Mouse (Mus musculus) forebrain, embryonic 13.5 days (tissue): ENCODE results near the gene Large1. TPM values are rescaled to one million over a fixed set of nuclear protein-coding genes. Genes with fewer than 3 reads are reported as not detected.
"Not testable (repeated sequence)": the region's sequence is repeated elsewhere in the genome, so short reads cannot be mapped to it uniquely, and the experiment has no call there.

Source experiments
- ATAC-seq: fragments of 200-750 bp; cut with Nextera tagmentation; 2 replicates; pipeline ENCODE4 v1.8.0; 2017
- H3K27ac ChIP-seq: fragments of 300-500 bp; sonication (generic); 2 replicates; pipeline ENCODE4 v1.5.1; 2015; ENCODE audit warnings: inconsistent platforms, mild to moderate bottlenecking, moderate library complexity
- H3K27me3 ChIP-seq: fragments of 300-500 bp; sonication (generic); 2 replicates; pipeline ENCODE4 v1.6.1; 2015; ENCODE audit warnings: mild to moderate bottlenecking, inconsistent platforms
- H3K36me3 ChIP-seq: fragments of 300-500 bp; sonication (generic); 2 replicates; pipeline ENCODE4 v1.6.1; 2015; ENCODE audit warnings: mild to moderate bottlenecking, inconsistent platforms; ENCODE audit not compliant: poor library complexity, severe bottlenecking
- H3K4me1 ChIP-seq: fragments of 300-500 bp; sonication (generic); 2 replicates; pipeline ENCODE4 v1.6.1; 2015; ENCODE audit warnings: inconsistent platforms
- H3K4me2 ChIP-seq: fragments of 300-500 bp; sonication (generic); 2 replicates; pipeline ENCODE4 v1.6.1; 2015; ENCODE audit warnings: inconsistent platforms, mild to moderate bottlenecking, moderate library complexity
- H3K4me3 ChIP-seq: fragments of 300-500 bp; sonication (generic); 2 replicates; pipeline ENCODE4 v1.5.1; 2015; ENCODE audit warnings: mild to moderate bottlenecking, inconsistent platforms
- H3K9ac ChIP-seq: fragments of 300-500 bp; sonication (generic); 2 replicates; pipeline ENCODE4 v1.6.1; 2015; ENCODE audit warnings: mild to moderate bottlenecking, inconsistent platforms
- H3K9me3 ChIP-seq: fragments of 300-500 bp; sonication (generic); replicated peaks from 2 replicates; pipeline ENCODE4 v1.6.1; 2016; ENCODE audit warnings: inconsistent platforms
- WGBS: fragments of 180-500 bp; shearing (Covaris S2); methylation state at CpG from one replicate; pipeline ENCODE4 v1.1.7; 2015; 5-methylcytosine and 5-hydroxymethylcytosine counted together
- polyA plus RNA-seq: library from polyadenylated mRNA; unstranded; fragments of >200 nt; fragmentation: Nextera tagmentation; extraction: Ambion mirVana; gene quantifications from 2 replicates; pipeline ENCODE4 v1.2.1, GENCODE M21; 2015

Large1 gene
- polyA plus RNA-seq, 1 experiment from 2014 or later, result 10.5 TPM

- H3K36me3 ChIP-seq, result no peaks in the 10 kb centered on the region
- no peak overlapping the region for H3K9ac ChIP-seq
- H3K4me1 ChIP-seq, result peaks cover 18% of the 10 kb centered on the region
- ATAC-seq, result peak; percentile 92
- H3K4me3 ChIP-seq, result no peak overlapping the region
- H3K9me3 ChIP-seq, result no peaks in the 10 kb centered on the region
- no peak overlapping the region for H3K4me2 ChIP-seq
- H3K27ac ChIP-seq, result peak overlapping the region; percentile 80
- WGBS, result 5% methylated on average over 1 of the region's 1 CpGs
- no peaks in the 10 kb centered on the region for H3K27me3 ChIP-seq
These were observed 210.5 kb downstream of the Large1 start for GRCm38 (mm10) chr8:73142660-73143395.

GRCm38 (mm10) chr8:73135397-73135796, 217.9 kb downstream of the Large1 start:
- Histone ChIP-seq H3K27ac (no peak overlapping the region), H3K36me3 (peaks cover 10% of the 10 kb centered on the region; the same call in 1 of the 2 replicates), H3K4me2 (no peak overlapping the region), H3K4me1 (no peaks in the 10 kb centered on the region; the same call in 1 of the 2 replicates), H3K4me3 (no peak overlapping the region), H3K9me3 (no peaks in the 10 kb centered on the region), H3K27me3 (no peaks in the 10 kb centered on the region), H3K9ac (no peak overlapping the region)
- WGBS, result 92% methylated on average over 6 of the region's 6 CpGs
- no peak for ATAC-seq

GRCm38 (mm10) chr8:73132080-73132479, 221.3 kb downstream of the Large1 start:
- Histone ChIP-seq H3K4me3 (no peak overlapping the region), H3K4me1 (no peaks in the 10 kb centered on the region; the same call in 1 of the 2 replicates), H3K9me3 (no peaks in the 10 kb centered on the region), H3K27me3 (no peaks in the 10 kb centered on the region), H3K9ac (no peak overlapping the region), H3K4me2 (no peak overlapping the region), H3K36me3 (peaks cover 10% of the 10 kb centered on the region; the same call in 1 of the 2 replicates), H3K27ac (peak overlapping the region; percentile 62; the same call in 1 of the 2 replicates)
- ATAC-seq, result peak; percentile 67
- 85% methylated on average over 2 of the region's 2 CpGs for WGBS

DNA sequence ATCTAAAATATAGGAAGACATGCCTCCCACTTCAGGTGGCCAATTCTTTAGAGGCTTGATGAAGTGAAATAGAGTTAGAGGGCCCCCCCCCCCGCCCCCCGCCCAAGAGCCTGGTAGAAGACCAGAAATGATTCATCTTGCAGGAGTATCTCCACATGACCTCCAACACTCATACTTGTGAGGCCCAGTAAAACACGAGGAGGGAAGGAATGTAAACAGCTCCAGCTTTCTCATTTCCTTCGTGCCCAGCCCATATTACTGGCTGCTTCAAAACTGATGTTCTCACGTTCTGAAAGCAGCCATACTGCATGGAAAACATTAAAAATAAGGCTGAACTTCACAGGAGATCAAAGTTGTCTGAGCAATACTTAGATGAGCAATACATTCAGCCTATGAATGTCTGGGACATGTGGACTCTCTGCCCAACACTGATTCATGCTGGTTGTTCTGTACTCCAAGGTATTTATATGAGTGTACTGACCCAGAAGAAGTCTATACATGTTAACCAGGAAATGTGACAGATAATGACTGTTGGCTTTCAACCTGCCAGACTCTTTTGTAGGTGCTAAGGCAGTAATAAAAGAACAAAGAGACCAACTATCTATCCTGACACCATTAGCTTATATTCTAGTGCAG, 229.4 kb downstream of the Large1 start:
- WGBS, result 86% methylated on average over 5 of the region's 5 CpGs
- Histone ChIP-seq H3K9ac (no peak overlapping the region), H3K4me2 (no peak overlapping the region), H3K4me3 (no peak overlapping the region), H3K27me3 (no peaks in the 10 kb centered on the region), H3K4me1 (no peaks in the 10 kb centered on the region), H3K9me3 (no peaks in the 10 kb centered on the region), H3K36me3 (no peaks in the 10 kb centered on the region), H3K27ac (no peak overlapping the region)
- no peak for ATAC-seq

- 93% methylated on average over 1 of the region's 1 CpGs for WGBS
- Histone ChIP-seq H3K4me1 (no peaks in the 10 kb centered on the region), H3K36me3 (no peaks in the 10 kb centered on the region), H3K9me3 (no peaks in the 10 kb centered on the region), H3K27ac (no peak overlapping the region), H3K27me3 (no peaks in the 10 kb centered on the region), H3K9ac (no peak overlapping the region), H3K4me3 (no peak overlapping the region), H3K4me2 (no peak overlapping the region)
- ATAC-seq, result no peak
These were observed 240.9 kb downstream of the Large1 start for GRCm38 (mm10) chr8:73112332-73112895.

GRCm38 (mm10) chr8:73104089-73104488, 249.3 kb downstream of the Large1 start:
- 9% methylated on average over 1 of the region's 1 CpGs for WGBS
- H3K9me3 ChIP-seq, result no peaks in the 10 kb centered on the region
- 0 out of 2 replicates have a peak, but pooled peaks have one; percentile 21 for ATAC-seq
- no peaks in the 10 kb centered on the region for H3K36me3 ChIP-seq
- H3K4me3 ChIP-seq, result no peak overlapping the region
- no peak overlapping the region for H3K27ac ChIP-seq
- H3K4me2 ChIP-seq, result no peak overlapping the region
- no peak overlapping the region for H3K9ac ChIP-seq
- H3K4me1 ChIP-seq, result peaks cover 6% of the 10 kb centered on the region
- H3K27me3 ChIP-seq, result no peaks in the 10 kb centered on the region

DNA sequence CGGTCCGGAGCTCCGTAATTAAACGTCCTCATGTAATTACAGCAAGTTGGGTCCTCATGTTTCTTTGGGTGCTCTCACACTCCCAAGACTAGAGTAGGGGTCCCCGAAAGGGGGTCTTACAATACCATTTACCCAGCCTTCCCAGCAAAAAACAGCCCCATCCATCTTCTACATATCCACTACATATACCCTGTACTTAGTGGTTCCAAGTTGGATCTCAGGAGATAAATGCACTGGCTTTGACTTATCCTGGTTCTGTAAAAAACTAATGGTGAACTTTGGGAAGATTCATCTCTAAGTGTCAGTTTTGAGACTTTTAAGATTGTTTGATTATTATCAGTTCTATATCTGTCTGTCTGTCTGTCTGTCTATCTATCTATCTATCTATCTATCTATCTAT, 252.3 kb downstream of the Large1 start:
- no peak overlapping the region for H3K4me2 ChIP-seq
- H3K9ac ChIP-seq, result no peak overlapping the region
- H3K4me3 ChIP-seq, result no peak overlapping the region
- WGBS, result 94% methylated on average over 5 of the region's 5 CpGs
- no peaks in the 10 kb centered on the region for H3K27me3 ChIP-seq
- H3K4me1 ChIP-seq, result peaks cover 6% of the 10 kb centered on the region
- ATAC-seq, result no peak
- H3K27ac ChIP-seq, result no peak overlapping the region
- no peaks in the 10 kb centered on the region for H3K9me3 ChIP-seq
- no peaks in the 10 kb centered on the region for H3K36me3 ChIP-seq

DNA sequence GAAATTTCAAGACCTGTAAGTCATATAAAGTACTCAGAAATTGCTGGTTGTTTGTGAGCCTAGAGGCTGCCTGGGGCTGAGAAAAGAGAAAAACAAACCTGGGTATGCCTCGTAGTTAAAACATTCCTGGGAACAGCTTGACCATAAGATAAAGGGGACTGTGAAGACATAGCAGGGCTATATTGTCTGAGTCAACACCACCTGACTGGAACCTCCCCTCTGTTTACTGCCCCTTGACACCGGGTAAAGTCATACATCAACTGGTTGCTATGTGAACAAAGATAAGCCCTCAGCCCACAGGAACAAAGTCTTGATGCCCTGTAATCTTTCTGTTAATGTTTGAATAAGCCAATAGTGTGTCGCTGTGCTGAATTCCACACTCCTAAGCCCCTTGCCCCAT, 252.7 kb downstream of the Large1 start:
- not testable (repeated sequence) for H3K4me1 ChIP-seq, H3K27ac ChIP-seq, H3K4me2 ChIP-seq, H3K27me3 ChIP-seq, H3K9ac ChIP-seq, H3K4me3 ChIP-seq, ATAC-seq, H3K9me3 ChIP-seq, H3K36me3 ChIP-seq
- 49% methylated on average over 3 of the region's 3 CpGs for WGBS

DNA sequence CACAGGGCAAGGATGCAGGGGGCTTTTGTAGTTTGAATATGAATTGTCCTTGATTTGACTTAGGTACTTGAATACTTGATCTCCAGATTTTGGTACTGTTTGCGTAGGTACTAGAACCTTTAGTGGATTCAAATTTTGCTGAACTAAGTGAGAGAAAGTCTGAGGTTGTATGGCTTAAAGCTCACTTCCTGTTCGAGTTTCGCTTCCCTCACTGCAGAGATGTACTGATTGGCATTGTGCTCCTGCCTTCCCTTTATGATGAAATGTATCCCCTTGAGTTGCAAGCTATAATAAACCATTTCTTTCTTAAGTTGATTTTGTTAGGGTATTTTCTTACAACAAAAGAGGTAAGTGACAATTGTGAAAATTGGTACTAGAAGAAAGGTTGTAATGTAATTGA, 253.8 kb downstream of the Large1 start:
- WGBS, result 85% methylated on average over 3 of the region's 3 CpGs
- Histone ChIP-seq H3K4me2 (no peak overlapping the region), H3K36me3 (no peaks in the 10 kb centered on the region), H3K27ac (no peak overlapping the region), H3K4me3 (no peak overlapping the region), H3K9me3 (no peaks in the 10 kb centered on the region), H3K9ac (no peak overlapping the region), H3K27me3 (no peaks in the 10 kb centered on the region), H3K4me1 (peaks cover 6% of the 10 kb centered on the region)
- ATAC-seq, result no peak

DNA sequence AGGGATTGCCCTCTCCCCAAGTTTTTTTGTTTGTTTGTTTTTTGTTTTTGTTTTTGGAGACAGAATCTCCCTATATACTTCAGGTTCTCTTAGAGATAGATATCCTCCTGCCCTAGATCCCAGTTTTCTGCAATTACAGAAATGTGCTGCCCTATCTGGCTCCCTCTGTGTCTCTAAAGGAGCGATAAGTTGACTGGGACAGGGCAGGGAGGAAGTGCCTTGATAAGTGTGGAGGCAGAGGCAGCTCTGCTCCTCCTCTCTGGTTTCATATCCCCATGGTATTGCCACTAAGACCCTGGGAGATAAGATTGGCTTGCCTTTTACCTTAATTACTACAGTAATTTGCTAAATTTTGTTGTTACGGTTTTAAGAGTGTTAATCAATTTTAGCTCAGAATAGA, 256.4 kb downstream of the Large1 start:
- WGBS, result 93% methylated on average over 2 of the region's 2 CpGs
- Histone ChIP-seq H3K9ac (no peak overlapping the region), H3K36me3 (no peaks in the 10 kb centered on the region), H3K4me2 (no peak overlapping the region), H3K4me1 (no peaks in the 10 kb centered on the region), H3K4me3 (no peak overlapping the region), H3K27me3 (no peaks in the 10 kb centered on the region), H3K9me3 (no peaks in the 10 kb centered on the region), H3K27ac (no peak overlapping the region)
- ATAC-seq, result no peak

DNA sequence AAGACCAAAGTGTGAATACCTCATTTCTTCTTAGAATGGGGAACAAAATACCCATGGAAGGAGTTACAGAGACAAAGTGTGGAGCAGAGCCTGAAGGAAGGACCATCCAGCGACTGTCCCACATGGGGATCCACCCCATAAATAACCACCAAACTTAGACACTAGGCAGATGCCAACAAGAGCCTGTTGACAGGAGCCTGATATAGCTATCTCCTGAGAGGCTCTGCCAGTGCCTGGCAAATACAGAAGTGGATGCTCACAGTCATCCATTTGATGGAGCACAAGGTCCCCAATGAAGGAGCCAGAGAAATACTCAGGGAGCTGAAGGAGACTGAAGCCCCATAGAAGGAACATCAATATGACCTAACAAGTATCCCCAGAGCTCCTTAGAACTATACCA, 275.6 kb downstream of the Large1 start:
- H3K27ac ChIP-seq, ATAC-seq, H3K36me3 ChIP-seq, H3K9ac ChIP-seq, H3K9me3 ChIP-seq, H3K4me3 ChIP-seq, H3K4me2 ChIP-seq, H3K4me1 ChIP-seq, H3K27me3 ChIP-seq: not testable (repeated sequence)
- 94% methylated on average over 1 of the region's 1 CpGs for whole genome bisulfite sequencing

DNA sequence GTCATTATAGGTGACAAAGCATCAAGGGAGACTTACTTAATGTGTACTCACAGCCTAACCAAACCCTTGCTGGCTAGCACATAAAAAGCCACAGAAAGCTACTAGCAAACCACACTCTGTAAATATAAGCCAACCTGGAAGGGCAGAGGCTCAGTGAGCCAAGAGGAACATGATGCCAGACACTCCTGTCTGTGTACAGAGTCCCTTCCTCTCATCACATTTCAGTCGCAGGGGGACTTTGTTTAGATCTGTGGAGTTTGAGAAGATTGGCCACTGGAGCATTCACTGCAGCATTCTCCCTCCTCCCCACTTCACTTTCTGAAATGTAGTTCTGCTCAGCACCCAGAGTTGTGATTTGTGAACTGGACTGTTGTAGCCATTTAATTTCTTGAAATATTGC, 291.9 kb downstream of the Large1 start:
- H3K4me2 ChIP-seq, result no peak overlapping the region
- ATAC-seq, result no peak
- H3K9me3 ChIP-seq, result no peaks in the 10 kb centered on the region; the same call in 1 of the 2 replicates
- no peaks in the 10 kb centered on the region for H3K4me1 ChIP-seq
- no peak overlapping the region for H3K27ac ChIP-seq
- 60% methylated on average over 1 of the region's 1 CpGs for WGBS
- H3K4me3 ChIP-seq, result no peak overlapping the region
- H3K9ac ChIP-seq, result no peak overlapping the region
- no peaks in the 10 kb centered on the region for H3K36me3 ChIP-seq
- no peaks in the 10 kb centered on the region for H3K27me3 ChIP-seq
